In the genomic region with DNA sequence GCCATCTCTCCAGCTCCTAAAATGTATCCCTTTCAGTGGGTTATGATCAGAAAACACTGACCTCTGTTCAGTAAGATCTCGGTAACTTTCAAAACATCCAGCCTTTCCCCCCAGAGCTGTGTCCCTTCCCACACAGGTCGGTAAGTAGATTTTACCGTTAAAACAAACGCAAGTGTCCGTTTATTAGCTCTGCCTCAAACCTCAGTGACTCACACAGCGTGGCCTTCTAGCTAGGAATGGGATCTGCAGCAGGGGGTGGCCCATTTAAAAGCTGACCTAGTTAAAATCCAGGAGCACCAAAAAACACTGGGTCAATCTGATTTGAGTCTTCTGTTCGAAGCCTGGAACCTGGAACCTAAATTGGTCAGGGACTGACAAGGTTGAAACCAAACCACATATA, we compare ENCODE assay signal across 13 mouse cellular contexts. TPM values are rescaled to one million over a fixed set of nuclear protein-coding genes. Genes with fewer than 3 reads are reported as not detected.
DNase-seq lines count a peak whose midpoint lies in the region; ATAC-seq and TF ChIP-seq lines count a peak whose summit lies in the region.
"Had no signal": no experiment of that assay in that cellular context is flagged by ENCODE, and none has a peak within 500 bp of the region (broad histone marks: within the 10 kb centered on the region; RNA-seq: fewer than 3 reads in every experiment).

No protein-coding gene starts in this region.

- 33% methylated on average over 7 of the region's 7 CpGs for WGBS in kidney, postnatal 0 days
- 38% methylated on average over 7 of the region's 7 CpGs for whole genome bisulfite sequencing in forebrain, postnatal 0 days
- WGBS in thymus, adult 2 months = 85% methylated on average over 7 of the region's 7 CpGs

- TF ChIP-seq POLR2A in thymus, adult 2 months (IDR thresholded peaks at IDR 0.05; ENCODE audit: control insufficient read depth, extremely low read depth, insufficient read depth, low read length, poor library complexity) = no peak

- 0 out of 2 replicates have a peak overlapping the region, but pooled peaks have one; percentile 42 for H3K27ac ChIP-seq in kidney, postnatal 0 days
- H3K27ac ChIP-seq in forebrain, postnatal 0 days (ENCODE audit: low read depth, low read length) = 0 out of 2 replicates have a peak overlapping the region, but pooled peaks have one; percentile 35
- no peak overlapping the region for H3K27ac ChIP-seq in thymus, adult 2 months (ENCODE audit: control insufficient read depth, insufficient read depth, low read length)
- H3K27ac ChIP-seq: embryonic facial prominence, embryonic 12.5 days; neural tube, embryonic 12.5 days had no signal

- no peak for TF ChIP-seq CTCF in kidney, postnatal 0 days (IDR thresholded peaks at IDR 0.05; ENCODE audit: low read depth)
- no peak for TF ChIP-seq CTCF in forebrain, postnatal 0 days (IDR thresholded peaks at IDR 0.05; ENCODE audit: low read depth)
- TF ChIP-seq CTCF in thymus, adult 2 months (IDR thresholded peaks at IDR 0.05; ENCODE audit: borderline replicate concordance, control insufficient read depth, extremely low read depth, insufficient read depth, low read length, poor library complexity) = no peak

- H3K9ac ChIP-seq in kidney, postnatal 0 days (ENCODE audit: low read depth, low read length) = no peak overlapping the region
- no peak overlapping the region for H3K9ac ChIP-seq in forebrain, postnatal 0 days
- H3K9ac ChIP-seq: embryonic facial prominence, embryonic 12.5 days; lung, embryonic 15.5 days had no signal

- DNase-seq in adrenal gland, adult 2 months = peak; percentile 85
- DNase-seq in adrenal gland, postnatal 4 days (ENCODE audit: low spot score in 2 of 2) = no peak
- no peak for DNase-seq in kidney, postnatal 0 days (ENCODE audit: low spot score)
- no peak for DNase-seq in kidney, adult 18-20 months
- peak; percentile 77 to 80 for DNase-seq in adrenal gland, postnatal 36 days
- no peak for DNase-seq in forebrain, postnatal 0 days
- no peak for DNase-seq in thymus, adult 2 months
- DNase-seq in gastrocnemius, postnatal 25 days = no peak
- DNase-seq: spleen, adult 18-20 months had no signal

- no peaks in the 10 kb centered on the region for H3K27me3 ChIP-seq in kidney, postnatal 0 days (ENCODE audit: insufficient read depth, low read length)
- no peaks in the 10 kb centered on the region for H3K27me3 ChIP-seq in forebrain, postnatal 0 days (ENCODE audit: insufficient read depth, low read length)
- no peaks in the 10 kb centered on the region for H3K27me3 ChIP-seq in thymus, adult 2 months (ENCODE audit: control insufficient read depth, insufficient read depth, low read length)
- H3K27me3 ChIP-seq: embryonic facial prominence, embryonic 12.5 days; lung, embryonic 15.5 days; neural tube, embryonic 12.5 days had no signal

- H3K4me2 ChIP-seq in kidney, postnatal 0 days (ENCODE audit: low read length) = no peak overlapping the region
- no peak overlapping the region for H3K4me2 ChIP-seq in forebrain, postnatal 0 days (ENCODE audit: low read depth)

- no peak overlapping the region for H3K4me3 ChIP-seq in kidney, postnatal 0 days (replicated peaks; ENCODE audit: low read depth, low read length)
- H3K4me3 ChIP-seq in forebrain, postnatal 0 days (ENCODE audit: low read depth, low read length) = no peak overlapping the region
- no peak overlapping the region for H3K4me3 ChIP-seq in thymus, adult 2 months (ENCODE audit: control insufficient read depth, insufficient read depth, low read length)
- H3K4me3 ChIP-seq: embryonic facial prominence, embryonic 12.5 days; lung, embryonic 15.5 days had no signal

- no peaks in the 10 kb centered on the region for H3K36me3 ChIP-seq in kidney, postnatal 0 days (ENCODE audit: insufficient read depth, low read length)
- no peaks in the 10 kb centered on the region for H3K36me3 ChIP-seq in forebrain, postnatal 0 days (ENCODE audit: insufficient read depth)
- no peaks in the 10 kb centered on the region for H3K36me3 ChIP-seq in thymus, adult 2 months (ENCODE audit: control insufficient read depth, insufficient read depth, low read length)
- H3K36me3 ChIP-seq: embryonic facial prominence, embryonic 12.5 days; lung, embryonic 15.5 days; neural tube, embryonic 12.5 days had no signal

- ATAC-seq in kidney, postnatal 0 days (replicated peaks; ENCODE audit: low FRiP score, low read depth) = no peak
- ATAC-seq in forebrain, postnatal 0 days = no peak
- ATAC-seq: inflammation-experienced regulatory T-cells, adult 6 months had no signal

- H3K9me3 ChIP-seq in kidney, postnatal 0 days (replicated peaks; ENCODE audit: low read length) = no peaks in the 10 kb centered on the region
- H3K9me3 ChIP-seq in forebrain, postnatal 0 days (ENCODE audit: low read length) = no peaks in the 10 kb centered on the region
- H3K9me3 ChIP-seq: embryonic facial prominence, embryonic 12.5 days; lung, embryonic 15.5 days; neural tube, embryonic 12.5 days had no signal

- peaks cover 75% of the 10 kb centered on the region for H3K4me1 ChIP-seq in kidney, postnatal 0 days (replicated peaks; ENCODE audit: insufficient read depth, low read length)
- H3K4me1 ChIP-seq in forebrain, postnatal 0 days (ENCODE audit: insufficient read depth) = peaks cover 36% of the 10 kb centered on the region
- peaks cover 58% of the 10 kb centered on the region for H3K4me1 ChIP-seq in thymus, adult 2 months (replicated peaks; ENCODE audit: control insufficient read depth, insufficient read depth, low read length)

RNA-seq across cellular contexts. Expression of a gene that starts 23.7 kb away (rescaled TPM):
- 100 to 1,000 TPM; 278 to 501 TPM for total RNA-seq in adrenal gland, adult 2 months (2021)
- 8.0 and 9.8 TPM in 2 replicates for polyA plus RNA-seq in adrenal gland, adult 2 months (2012; rRNA removed)
- total RNA-seq in adrenal gland, postnatal 4 days (2021) = 100 to 1,000 TPM; 437 to 471 TPM
- 139 and 166 TPM in 2 replicates for polyA plus RNA-seq in kidney, postnatal 0 days (2015; fragmentation: Nextera tagmentation; extraction: Ambion mirVana)
- total RNA-seq in adrenal gland, postnatal 36 days (2021) = 100 to 1,000 TPM; 297 to 341 TPM
- 130 and 140 TPM in 2 replicates for total RNA-seq in forebrain, postnatal 0 days (2014; rRNA removed)
- polyA plus RNA-seq in forebrain, postnatal 0 days (2015; fragmentation: Nextera tagmentation; extraction: Ambion mirVana) = 96.1 and 110 TPM in 2 replicates
- polyA plus RNA-seq in thymus, adult 2 months (2012; rRNA removed) = 37.4 and 38.0 TPM in 2 replicates
- total RNA-seq in gastrocnemius, postnatal 25 days (2021) = 10 to 100 TPM; 59.4 to 67.3 TPM

Comparison
In these comparisons a context has a peak if more than half of its experiments do, and no peak if none do; other contexts are left out.
1. DNase-seq: peak in adrenal gland, adult 2 months (single experiment) and adrenal gland, postnatal 36 days (2 of 2); none in adrenal gland, postnatal 4 days (0 of 2), kidney, postnatal 0 days (single experiment), kidney, adult 18-20 months (single experiment), forebrain, postnatal 0 days (single experiment), thymus, adult 2 months (single experiment) and gastrocnemius, postnatal 25 days (single experiment).